Mouse (Mus musculus): ENCODE data around the gene Cox6a1. TPM values are rescaled to one million over a fixed set of nuclear protein-coding genes. Genes with fewer than 3 reads are reported as not detected.
A peak's percentile ranks its signal among the peaks of the same experiment; 100 is the strongest.

Gene Cox6a1
- polyA plus RNA-seq, 1 experiment = 2,023 TPM

- no peaks in the 10 kb centered on the region for H3K36me3 ChIP-seq (ENCODE audit: control insufficient read depth, insufficient read depth)
- TF ChIP-seq USF1 (IDR thresholded peaks at IDR 0.05; ENCODE audit: low read depth) = no peak
- TF ChIP-seq TCF3 (IDR thresholded peaks at IDR 0.05; ENCODE audit: insufficient read length, low read depth) = no peak
- no peak for TF ChIP-seq E2F4 (IDR thresholded peaks at IDR 0.05; ENCODE audit: insufficient read depth)
- no peak for TF ChIP-seq CEBPB (IDR thresholded peaks at IDR 0.05; ENCODE audit: insufficient read depth, poor library complexity, severe bottlenecking)
- no peak for TF ChIP-seq POLR2AphosphoS2 (IDR thresholded peaks at IDR 0.05; ENCODE audit: insufficient read length, low read depth)
- TF ChIP-seq POLR2A (IDR thresholded peaks at IDR 0.05; ENCODE audit: insufficient read length, low read depth) = no peak
- no peak for TF ChIP-seq TCF12 (IDR thresholded peaks at IDR 0.05; ENCODE audit: insufficient read depth, poor library complexity, severe bottlenecking)
- TF ChIP-seq MYOG (IDR thresholded peaks at IDR 0.05; ENCODE audit: control insufficient read depth in 1 of 3, insufficient read depth in 1 of 3, insufficient read length in 2 of 3, low read depth in 2 of 3) = no peak
- TF ChIP-seq MYOD1 (IDR thresholded peaks at IDR 0.05; ENCODE audit: control insufficient read depth in 1 of 3, insufficient read length in 2 of 3, low read depth in 2 of 3) = no peak
- no peak for TF ChIP-seq MAX (IDR thresholded peaks at IDR 0.05; ENCODE audit: low read depth)
- TF ChIP-seq SRF (IDR thresholded peaks at IDR 0.05; ENCODE audit: control insufficient read depth, insufficient read length, low read depth) = no peak
- TF ChIP-seq REST (IDR thresholded peaks at IDR 0.05; ENCODE audit: insufficient read depth, insufficient read length) = no peak
- peaks cover 18% of the 10 kb centered on the region for H3K27me3 ChIP-seq (ENCODE audit: control insufficient read depth, insufficient read depth, insufficient read length)
- H3K4me2 ChIP-seq (ENCODE audit: low read depth) = no peak overlapping the region
- no peak overlapping the region for H3ac ChIP-seq (ENCODE audit: control insufficient read depth, insufficient read length)
- H3K4me3 ChIP-seq = no peak overlapping the region
- no peaks in the 10 kb centered on the region for H3K79me2 ChIP-seq (ENCODE audit: control insufficient read depth, insufficient read depth)
Measured at GRCm38 (mm10) chr5:115355070-115355469, 6.3 kb upstream of the Cox6a1 start.

GRCm38 (mm10) chr5:115351348-115351747 lies 2.6 kb upstream of the Cox6a1 start:
- H3K79me2 ChIP-seq (ENCODE audit: control insufficient read depth, insufficient read depth) = peaks cover 21% of the 10 kb centered on the region
- no peaks in the 10 kb centered on the region for H3K36me3 ChIP-seq (ENCODE audit: control insufficient read depth, insufficient read depth)
- TF ChIP-seq CEBPB (IDR thresholded peaks at IDR 0.05; ENCODE audit: insufficient read depth, poor library complexity, severe bottlenecking) (no peak), MYOD1 (IDR thresholded peaks at IDR 0.05; ENCODE audit: control insufficient read depth in 1 of 3, insufficient read length in 2 of 3, low read depth in 2 of 3) (no peak), POLR2AphosphoS2 (IDR thresholded peaks at IDR 0.05; ENCODE audit: insufficient read length, low read depth) (no peak), REST (IDR thresholded peaks at IDR 0.05; ENCODE audit: insufficient read depth, insufficient read length) (no peak), MAX (IDR thresholded peaks at IDR 0.05; ENCODE audit: low read depth) (no peak), E2F4 (IDR thresholded peaks at IDR 0.05; ENCODE audit: insufficient read depth) (no peak), SRF (IDR thresholded peaks at IDR 0.05; ENCODE audit: control insufficient read depth, insufficient read length, low read depth) (no peak), USF1 (IDR thresholded peaks at IDR 0.05; ENCODE audit: low read depth) (no peak), TCF12 (IDR thresholded peaks at IDR 0.05; ENCODE audit: insufficient read depth, poor library complexity, severe bottlenecking) (no peak), MYOG (IDR thresholded peaks at IDR 0.05; ENCODE audit: control insufficient read depth in 1 of 3, insufficient read depth in 1 of 3, insufficient read length in 2 of 3, low read depth in 2 of 3) (no peak), POLR2A (IDR thresholded peaks at IDR 0.05; ENCODE audit: insufficient read length, low read depth) (no peak), TCF3 (IDR thresholded peaks at IDR 0.05; ENCODE audit: insufficient read length, low read depth) (no peak)
- H3K27me3 ChIP-seq (ENCODE audit: control insufficient read depth, insufficient read depth, insufficient read length) = peaks cover 18% of the 10 kb centered on the region
- no peak overlapping the region for H3ac ChIP-seq (ENCODE audit: control insufficient read depth, insufficient read length)
- no peak overlapping the region for H3K4me3 ChIP-seq
- no peak overlapping the region for H3K4me2 ChIP-seq (ENCODE audit: low read depth)

GRCm38 (mm10) chr5:115349225-115349555 lies 409 bp upstream of the Cox6a1 start:
- Histone ChIP-seq H3K36me3 (ENCODE audit: control insufficient read depth, insufficient read depth) (peaks cover 16% of the 10 kb centered on the region), H3K79me2 (ENCODE audit: control insufficient read depth, insufficient read depth) (peaks cover 37% of the 10 kb centered on the region), H3ac (ENCODE audit: control insufficient read depth, insufficient read length) (peak overlapping the region; percentile 95), H3K4me2 (ENCODE audit: low read depth) (peak overlapping the region; percentile 77), H3K4me3 (peak overlapping the region; percentile 80), H3K27me3 (ENCODE audit: control insufficient read depth, insufficient read depth, insufficient read length) (peaks cover 4% of the 10 kb centered on the region)
- TF ChIP-seq POLR2A (IDR thresholded peaks at IDR 0.05; ENCODE audit: insufficient read length, low read depth) (no peak), TCF12 (IDR thresholded peaks at IDR 0.05; ENCODE audit: insufficient read depth, poor library complexity, severe bottlenecking) (no peak), E2F4 (IDR thresholded peaks at IDR 0.05; ENCODE audit: insufficient read depth) (no peak), CEBPB (IDR thresholded peaks at IDR 0.05; ENCODE audit: insufficient read depth, poor library complexity, severe bottlenecking) (no peak), USF1 (IDR thresholded peaks at IDR 0.05; ENCODE audit: low read depth) (no peak), TCF3 (IDR thresholded peaks at IDR 0.05; ENCODE audit: insufficient read length, low read depth) (no peak), REST (IDR thresholded peaks at IDR 0.05; ENCODE audit: insufficient read depth, insufficient read length) (no peak), MYOG (IDR thresholded peaks at IDR 0.05; ENCODE audit: control insufficient read depth in 1 of 3, insufficient read depth in 1 of 3, insufficient read length in 2 of 3, low read depth in 2 of 3) (no peak), POLR2AphosphoS2 (IDR thresholded peaks at IDR 0.05; ENCODE audit: insufficient read length, low read depth) (no peak), MYOD1 (IDR thresholded peaks at IDR 0.05; ENCODE audit: control insufficient read depth in 1 of 3, insufficient read length in 2 of 3, low read depth in 2 of 3) (no peak), MAX (IDR thresholded peaks at IDR 0.05; ENCODE audit: low read depth) (no peak), SRF (IDR thresholded peaks at IDR 0.05; ENCODE audit: control insufficient read depth, insufficient read length, low read depth) (no peak)

GRCm38 (mm10) chr5:115347564-115347963 lies 1.2 kb downstream of the Cox6a1 start:
- no peak for TF ChIP-seq TCF12 (IDR thresholded peaks at IDR 0.05; ENCODE audit: insufficient read depth, poor library complexity, severe bottlenecking)
- no peak for TF ChIP-seq POLR2A (IDR thresholded peaks at IDR 0.05; ENCODE audit: insufficient read length, low read depth)
- TF ChIP-seq POLR2AphosphoS2 (IDR thresholded peaks at IDR 0.05; ENCODE audit: insufficient read length, low read depth) = no peak
- no peak for TF ChIP-seq MYOD1 (IDR thresholded peaks at IDR 0.05; ENCODE audit: control insufficient read depth in 1 of 3, insufficient read length in 2 of 3, low read depth in 2 of 3)
- no peak for TF ChIP-seq MAX (IDR thresholded peaks at IDR 0.05; ENCODE audit: low read depth)
- TF ChIP-seq E2F4 (IDR thresholded peaks at IDR 0.05; ENCODE audit: insufficient read depth) = no peak
- TF ChIP-seq USF1 (IDR thresholded peaks at IDR 0.05; ENCODE audit: low read depth) = no peak
- TF ChIP-seq MYOG (IDR thresholded peaks at IDR 0.05; ENCODE audit: control insufficient read depth in 1 of 3, insufficient read depth in 1 of 3, insufficient read length in 2 of 3, low read depth in 2 of 3) = no peak
- TF ChIP-seq TCF3 (IDR thresholded peaks at IDR 0.05; ENCODE audit: insufficient read length, low read depth) = no peak
- no peak for TF ChIP-seq CEBPB (IDR thresholded peaks at IDR 0.05; ENCODE audit: insufficient read depth, poor library complexity, severe bottlenecking)
- no peak for TF ChIP-seq REST (IDR thresholded peaks at IDR 0.05; ENCODE audit: insufficient read depth, insufficient read length)
- TF ChIP-seq SRF (IDR thresholded peaks at IDR 0.05; ENCODE audit: control insufficient read depth, insufficient read length, low read depth) = no peak
- Histone ChIP-seq H3ac (ENCODE audit: control insufficient read depth, insufficient read length) (no peak overlapping the region), H3K4me3 (peak overlapping the region; percentile 80)

More at GRCm38 (mm10) chr5:115347564-115347963, 1.2 kb downstream of the Cox6a1 start:
- peaks cover 4% of the 10 kb centered on the region for H3K27me3 ChIP-seq (ENCODE audit: control insufficient read depth, insufficient read depth, insufficient read length)
- peaks cover 37% of the 10 kb centered on the region for H3K79me2 ChIP-seq (ENCODE audit: control insufficient read depth, insufficient read depth)
- peaks cover 18% of the 10 kb centered on the region for H3K36me3 ChIP-seq (ENCODE audit: control insufficient read depth, insufficient read depth)
- H3K4me2 ChIP-seq (ENCODE audit: low read depth) = peak overlapping the region; percentile 92
